Mouse (Mus musculus) cerebellum, adult 9-10 months (tissue): ENCODE results near the gene Kazn.

Source experiments
- DNase-seq: peaks from one replicate; pipeline ENCODE4 v3.0.0; 2022

Gene Kazn

GRCm38 (mm10) chr4:142239240-142240126 lies at the start of gene Kazn:
Gene Kazn (minus strand): TSS chr4:142239401.
- DNase-seq: peak; percentile 79

DNA sequence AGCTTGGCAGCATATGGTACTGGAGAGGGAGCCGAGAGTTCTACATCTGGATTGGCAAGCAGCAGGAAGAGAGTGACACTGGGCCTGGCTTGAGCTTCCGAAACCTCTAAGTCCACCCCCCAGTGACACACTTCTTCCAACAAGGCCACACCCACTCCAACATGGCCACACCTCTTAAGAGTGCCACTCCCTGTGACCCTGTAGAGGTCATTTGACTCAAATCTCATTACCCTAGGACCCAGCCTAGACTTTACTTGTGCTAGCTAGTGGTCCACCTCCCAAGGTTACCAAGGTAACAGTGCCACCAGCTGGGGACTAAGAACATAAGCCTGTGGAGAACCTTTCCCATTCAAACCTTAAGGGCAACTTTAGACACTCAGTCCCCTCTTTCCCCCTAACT lies 46.3 kb upstream of the Kazn start:
- DNase-seq: no peak

DNA sequence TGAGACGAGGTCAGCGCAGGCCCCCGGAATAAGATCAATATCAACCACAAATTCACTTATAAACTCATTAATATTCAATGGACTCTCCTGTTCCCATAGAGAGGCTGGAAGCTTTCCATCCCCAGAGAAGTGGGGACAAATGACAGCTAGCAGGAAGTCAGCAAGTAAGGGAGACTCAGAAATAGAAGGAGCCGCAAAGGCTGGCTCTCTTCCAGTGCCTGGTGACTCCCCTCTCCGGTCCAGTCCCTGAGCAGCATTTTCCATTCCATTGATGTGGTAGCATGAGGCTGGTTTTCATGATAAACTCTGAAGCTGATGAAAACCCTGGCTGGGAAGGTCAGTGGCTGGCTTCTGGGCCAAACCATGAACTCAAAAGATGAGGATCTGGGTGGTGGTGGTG lies 44.7 kb upstream of the Kazn start:
- no peak for DNase-seq

DNA sequence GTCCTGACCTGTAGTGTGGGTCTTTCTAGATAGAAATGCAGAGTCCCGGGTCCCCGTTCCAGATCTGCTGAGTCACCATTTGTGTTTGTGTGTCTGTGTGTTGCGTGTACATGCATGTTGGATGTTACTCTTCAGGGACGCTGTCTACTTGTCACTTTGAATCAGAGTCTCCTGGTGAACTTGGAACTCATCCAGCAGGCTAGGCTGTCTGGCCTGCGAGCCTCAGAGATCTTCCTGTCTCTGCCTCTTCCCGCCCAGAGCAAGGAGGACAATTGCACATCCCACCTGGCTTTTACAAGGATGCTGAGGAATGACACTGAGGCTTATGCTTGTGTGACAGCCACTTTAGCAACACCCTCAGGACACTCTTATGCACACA lies 39.0 kb upstream of the Kazn start:
- DNase-seq: peak; percentile 44

DNA sequence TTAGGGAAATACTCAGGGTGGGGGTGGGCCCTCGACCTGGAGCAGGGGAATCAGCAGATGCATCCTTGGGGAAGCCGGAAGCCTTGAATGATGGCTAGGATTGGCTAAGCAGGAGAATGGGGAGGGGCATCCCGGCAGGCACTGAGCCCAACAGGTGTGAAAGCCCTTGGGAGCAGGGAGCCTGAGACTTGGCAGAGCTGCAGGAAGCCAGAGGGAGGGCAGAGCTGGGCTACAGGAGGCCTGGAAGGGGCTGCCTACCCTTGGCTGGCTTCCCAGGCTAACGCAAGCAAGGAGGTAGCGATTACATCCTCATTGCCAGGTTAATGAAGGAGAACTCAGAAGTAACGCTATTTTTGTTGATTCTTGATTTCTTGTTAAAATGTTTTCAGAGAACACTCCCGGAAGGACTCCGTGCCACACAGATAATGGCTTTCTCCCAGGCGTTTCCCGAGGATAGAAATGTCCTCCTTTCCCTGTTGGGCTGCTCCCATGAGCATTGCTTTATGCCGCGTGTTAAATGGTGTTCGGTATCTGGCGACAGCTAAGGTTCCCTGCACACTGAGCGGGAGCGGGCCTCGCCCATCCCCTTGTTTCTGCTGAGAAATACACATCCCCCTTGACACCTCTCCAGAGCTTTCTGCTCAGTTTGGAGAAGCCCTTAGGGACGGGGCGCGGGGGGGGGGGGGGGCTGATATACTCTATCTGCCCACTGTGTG lies 38.4 kb upstream of the Kazn start:
- DNase-seq: peak; percentile 63

DNA sequence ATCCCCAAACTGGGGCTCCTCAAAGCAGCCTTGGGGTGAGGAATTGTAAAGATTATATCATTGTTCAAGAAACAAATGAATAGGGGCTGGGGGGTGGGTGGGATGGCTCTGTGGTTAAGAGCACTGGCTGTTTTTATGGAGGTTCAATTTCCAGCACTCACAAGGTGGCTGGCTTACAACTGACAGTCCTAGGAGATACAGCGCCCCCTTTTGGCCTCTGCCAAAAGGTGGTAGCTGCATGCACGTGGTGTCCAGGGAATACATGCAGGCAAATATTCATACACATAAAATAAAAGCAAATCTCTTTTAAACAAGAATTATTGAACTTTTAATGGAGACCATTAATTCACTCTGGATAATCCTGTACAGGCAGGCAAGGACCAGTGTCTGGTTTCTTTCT lies 36.0 kb upstream of the Kazn start:
- DNase-seq: no peak

GRCm38 (mm10) chr4:142274441-142275234 lies 35.4 kb upstream of the Kazn start:
- no peak for DNase-seq

GRCm38 (mm10) chr4:142271506-142271905 lies 32.3 kb upstream of the Kazn start:
- no peak for DNase-seq

GRCm38 (mm10) chr4:142267832-142268231 lies 28.6 kb upstream of the Kazn start:
- DNase-seq: no peak

DNA sequence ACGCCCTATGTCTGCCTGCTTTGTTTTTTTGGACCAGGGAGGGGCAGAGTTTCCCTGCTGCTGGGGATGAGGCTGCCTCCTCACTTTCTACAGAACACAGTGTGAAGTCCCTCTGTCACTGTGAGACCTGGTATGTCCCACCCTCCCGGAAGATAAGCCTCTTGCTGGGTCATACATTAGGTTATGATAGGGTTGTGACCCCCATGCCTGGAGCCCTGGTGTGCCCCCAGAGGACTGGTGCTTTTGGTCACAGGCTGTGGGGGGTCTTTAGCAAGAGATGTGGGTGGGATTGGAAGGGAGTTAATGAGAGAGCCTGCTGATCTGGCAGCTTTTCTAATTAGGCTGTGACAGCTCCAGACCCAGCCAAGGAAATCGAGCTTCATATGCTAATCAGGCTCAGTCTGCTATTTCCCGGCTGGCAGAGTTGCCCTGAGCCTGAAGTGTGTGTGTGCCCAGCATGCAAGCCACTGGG lies 28.2 kb upstream of the Kazn start:
- peak; percentile 32 for DNase-seq

DNA sequence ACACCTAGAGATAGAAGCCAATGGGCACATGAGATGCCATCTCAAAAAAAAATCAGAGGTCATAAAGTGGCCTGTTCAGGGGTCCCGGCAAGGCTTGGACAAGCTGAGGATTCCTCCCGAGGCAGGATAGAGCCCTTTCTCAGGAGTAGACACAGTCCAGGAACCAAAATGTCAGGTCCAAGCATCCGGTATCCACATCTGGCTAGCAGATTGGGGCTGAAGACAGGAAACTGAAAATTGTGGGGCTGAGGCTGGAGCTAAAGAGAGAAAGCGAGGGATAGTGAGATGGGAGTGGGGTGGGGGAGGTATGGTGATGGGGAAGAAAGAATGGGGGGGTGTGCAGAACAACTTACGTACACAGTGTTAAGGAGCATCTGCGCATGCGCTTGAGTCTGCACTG lies 25.1 kb upstream of the Kazn start:
- no peak for DNase-seq

GRCm38 (mm10) chr4:142261725-142262124 lies 22.5 kb upstream of the Kazn start:
- DNase-seq: no peak

DNA sequence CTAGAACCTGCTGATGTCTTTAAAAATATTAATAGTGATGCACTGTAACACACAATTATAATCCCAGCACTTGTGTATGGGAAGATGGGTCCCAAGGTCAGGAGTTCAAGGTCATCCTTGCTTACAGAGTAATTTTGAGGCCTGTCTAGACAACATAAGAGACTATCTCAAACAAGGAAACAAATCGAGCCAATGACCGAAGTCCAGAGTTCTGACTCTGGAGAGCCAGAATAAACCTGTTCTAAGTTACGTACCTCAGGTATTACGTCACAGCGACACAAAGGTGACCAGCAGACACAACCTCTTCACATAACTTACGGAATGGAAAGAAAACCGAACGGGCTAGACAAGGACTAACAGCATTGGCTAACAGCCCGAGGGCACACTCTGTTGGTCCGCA lies 19.5 kb upstream of the Kazn start:
- DNase-seq: no peak

DNA sequence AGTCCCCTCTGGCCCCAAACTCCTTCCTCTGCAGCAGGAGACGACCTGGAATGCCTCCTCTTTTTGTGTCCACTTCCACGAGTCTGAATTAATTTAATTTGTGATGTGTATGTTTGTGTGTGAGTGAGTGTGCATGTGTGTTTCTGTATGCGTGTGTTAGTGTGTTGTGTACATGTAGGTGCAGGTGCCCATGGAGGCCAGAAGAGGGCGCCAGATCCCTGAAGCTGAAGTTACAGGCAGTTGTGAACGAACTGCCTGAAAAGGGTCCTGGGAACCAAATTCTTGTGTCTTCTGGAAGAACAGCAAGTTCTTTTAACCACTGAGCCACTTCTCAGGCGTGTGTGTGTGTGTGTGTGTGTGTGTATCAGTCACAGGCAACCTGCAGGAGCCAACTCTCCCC lies 14.9 kb upstream of the Kazn start:
- DNase-seq: no peak

DNA sequence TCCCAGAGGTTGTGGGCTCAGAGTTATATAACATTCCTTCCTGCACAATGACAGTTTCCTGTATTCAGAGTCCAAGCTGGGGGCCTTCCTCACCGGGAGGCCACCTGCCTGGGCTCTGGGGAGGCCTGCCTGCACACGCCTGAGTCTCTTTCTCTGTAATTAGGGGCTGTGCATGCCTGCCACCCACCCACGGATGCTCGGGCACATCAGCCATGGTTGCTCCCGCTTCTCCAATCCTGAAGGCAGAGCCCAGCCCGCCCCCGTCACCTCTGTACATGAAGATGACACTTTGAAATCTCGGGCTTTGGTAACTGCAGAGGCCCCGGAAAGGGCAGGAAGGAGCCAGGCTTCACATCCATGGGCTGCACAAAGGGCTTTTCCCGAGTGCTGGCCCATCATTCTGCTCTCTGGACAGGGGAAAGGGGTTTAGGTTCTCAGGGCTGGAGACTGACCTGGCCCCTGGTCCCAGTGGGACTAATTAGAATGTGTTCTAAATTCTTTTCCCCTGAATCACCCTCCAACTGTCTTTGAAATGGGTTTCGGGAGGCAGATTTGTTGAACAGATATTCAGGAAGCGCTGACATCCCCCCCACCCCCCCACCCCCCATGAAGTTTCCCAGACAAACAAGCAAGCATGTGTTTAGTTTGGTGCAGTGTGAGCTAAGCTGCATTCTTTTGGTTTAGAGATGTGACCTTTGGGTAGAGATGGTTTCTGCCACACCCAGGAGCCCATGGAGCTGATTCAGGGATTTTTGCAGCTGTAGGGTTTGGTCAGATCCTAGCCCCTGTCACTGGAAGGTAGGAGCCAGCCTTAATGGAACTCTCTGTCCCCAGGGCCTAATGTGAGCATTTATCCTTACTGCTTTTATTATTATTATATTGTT lies 12.5 kb upstream of the Kazn start:
- no peak for DNase-seq

- DNase-seq: no peak
Observed at GRCm38 (mm10) chr4:142250054-142250453, 10.9 kb upstream of the Kazn start.

DNA sequence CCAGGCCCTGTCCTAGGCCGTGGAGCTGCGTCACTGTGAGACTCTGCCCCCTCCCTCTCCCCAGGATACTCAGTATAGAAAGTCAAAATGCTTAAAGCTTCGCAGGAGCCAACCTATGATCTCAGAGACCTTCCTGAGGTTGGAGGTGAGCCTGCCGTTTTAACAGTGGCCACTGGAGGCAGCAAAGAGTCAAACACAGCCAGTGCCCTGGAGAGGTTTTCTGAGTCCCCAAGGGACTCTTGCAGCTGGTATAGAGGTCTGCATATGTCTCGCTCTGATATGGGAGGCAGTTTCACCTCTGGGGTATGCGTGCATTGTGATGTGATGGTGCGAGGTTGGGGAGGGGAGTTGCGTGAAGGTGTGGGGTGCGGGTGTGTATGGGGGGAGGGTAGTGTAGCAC lies 10.2 kb upstream of the Kazn start:
- peak; percentile 76 for DNase-seq

DNA sequence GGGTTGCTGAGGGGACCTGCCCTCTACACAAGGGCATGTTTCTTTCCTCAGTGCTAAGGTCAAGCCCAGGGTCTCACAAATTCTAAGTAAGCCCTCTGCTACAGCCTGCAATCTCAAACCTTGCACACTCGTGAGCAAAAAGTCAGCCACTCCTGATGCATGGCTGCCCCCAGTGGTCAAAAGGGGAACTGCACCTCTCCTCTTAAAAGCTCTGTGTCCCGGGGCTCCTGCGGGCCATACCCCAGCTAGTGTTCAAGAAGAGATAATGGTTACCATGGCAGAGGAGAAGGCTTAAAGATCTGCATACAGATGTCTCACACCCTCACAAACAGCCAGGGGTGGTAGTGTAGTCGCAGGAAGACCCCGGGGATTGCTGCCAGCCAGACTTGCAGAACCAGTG lies 9.2 kb upstream of the Kazn start:
- peak; percentile 89 for DNase-seq

- DNase-seq: no peak
Observed at GRCm38 (mm10) chr4:142246698-142247097, 7.5 kb upstream of the Kazn start.

- DNase-seq: no peak
Observed at GRCm38 (mm10) chr4:142244641-142245040, 5.4 kb upstream of the Kazn start.

GRCm38 (mm10) chr4:142242750-142243383 lies 3.7 kb upstream of the Kazn start:
- DNase-seq: no peak

DNA sequence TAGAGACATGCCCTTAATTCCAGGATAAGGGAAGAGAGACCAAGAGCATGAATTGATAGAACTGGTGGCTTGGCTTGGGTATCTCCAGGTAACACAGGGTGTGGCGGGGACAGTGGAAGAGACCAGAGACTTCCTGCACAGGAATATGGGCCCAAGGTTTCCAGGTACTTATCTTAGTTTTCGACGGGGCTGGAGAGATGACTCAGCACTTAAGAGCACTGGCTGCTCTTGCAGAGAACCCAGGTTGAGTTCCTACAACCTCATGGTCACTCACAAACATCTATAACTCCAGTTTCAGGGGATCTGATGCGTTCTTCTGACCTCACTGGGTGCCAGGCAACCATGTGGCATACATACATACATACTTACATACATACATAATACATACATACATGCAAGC lies 3.0 kb upstream of the Kazn start:
- DNase-seq: no peak
